Mouse (Mus musculus) brain, embryonic 14.5 days (tissue): Measurements from ENCODE around the gene Ctsd.

Source experiments
- CTCF ChIP-seq: fragments of 200-500 bp; IDR thresholded peaks from 2 replicates; pipeline ENCODE4 v1.5.1; 2012; ENCODE audit warnings: inconsistent platforms, mild to moderate bottlenecking, moderate library complexity, borderline replicate concordance; ENCODE audit not compliant: insufficient read depth, insufficient read length; ENCODE audit errors: extremely low read depth
- POLR2A ChIP-seq: fragments of 200-500 bp; IDR thresholded peaks from 2 replicates; pipeline ENCODE4 v1.6.1; 2012; ENCODE audit warnings: mild to moderate bottlenecking, inconsistent platforms, borderline replicate concordance; ENCODE audit not compliant: poor library complexity, insufficient read depth, insufficient read length, severe bottlenecking; ENCODE audit errors: extremely low read depth

DNA sequence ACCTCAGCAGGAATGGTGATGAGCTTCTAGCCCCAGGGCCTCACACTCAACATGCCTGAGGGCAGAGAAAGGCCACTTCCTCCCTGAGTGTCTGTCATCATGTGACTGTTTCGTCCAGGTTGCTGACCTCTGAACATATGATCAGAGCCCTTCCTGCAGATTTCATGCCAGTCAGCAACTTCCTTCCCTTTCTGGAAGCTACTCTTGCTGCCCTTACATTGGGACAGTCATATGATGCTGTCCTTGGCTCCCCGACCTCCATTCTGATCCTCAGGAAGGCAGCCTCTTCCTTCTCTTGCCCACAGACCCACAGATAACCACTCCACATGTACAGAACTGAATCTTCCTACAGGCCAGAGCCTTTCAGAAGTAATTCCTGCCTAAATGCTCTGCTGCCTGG is 10.2 kb upstream of the Ctsd start:
- TF ChIP-seq CTCF (no peak), POLR2A (no peak)
